Mouse (Mus musculus): Measurements from ENCODE around the gene Scamp2.

- peak; percentile 18; the same call in 1 of the 2 replicates for TF ChIP-seq ZC3H11A (IDR thresholded peaks at IDR 0.05; ENCODE audit: borderline replicate concordance, low read depth, low read length)
- no peak for TF ChIP-seq ZNF384 (IDR thresholded peaks at IDR 0.05; ENCODE audit: low read depth, low read length)
- no peak for TF ChIP-seq HCFC1 (IDR thresholded peaks at IDR 0.05; ENCODE audit: borderline replicate concordance, insufficient read depth, low read length)
These were observed 68.6 kb downstream of the Scamp2 start for GRCm38 (mm10) chr9:57629118-57629874.

Data from ES-E14 (cell line).